Mouse (Mus musculus) ES-E14 (cell line): ENCODE measurements around the gene Rbfox1.

Experiments used
- HCFC1 ChIP-seq: IDR thresholded peaks from 2 replicates; pipeline ENCODE4 v1.6.1; 2012; ENCODE audit warnings: low read length, inconsistent platforms, borderline replicate concordance; ENCODE audit not compliant: insufficient read depth
- MAFK ChIP-seq: IDR thresholded peaks from 2 replicates; pipeline ENCODE4 v1.6.1; 2014; ENCODE audit warnings: mild to moderate bottlenecking, low read depth, low read length, inconsistent platforms; ENCODE audit not compliant: insufficient read depth
- ZC3H11A ChIP-seq: IDR thresholded peaks from 2 replicates; pipeline ENCODE4 v1.6.1; 2012; ENCODE audit warnings: low read depth, mild to moderate bottlenecking, inconsistent platforms, low read length, borderline replicate concordance

GRCm38 (mm10) chr16:6448250-6448649 lies 563.1 kb downstream of the Rbfox1 start:
- no peak for TF ChIP-seq ZC3H11A
- TF ChIP-seq MAFK: no peak
- no peak for TF ChIP-seq HCFC1
